ENCODE assay signal across 10 mouse cellular contexts in genomic region chr7:100014123-100014600, GRCm38 (mm10). TPM values are rescaled to one million over a fixed set of nuclear protein-coding genes. Genes with fewer than 3 reads are reported as not detected.
DNase-seq lines count a peak whose midpoint lies in the region; ATAC-seq and TF ChIP-seq lines count a peak whose summit lies in the region.
"Had no signal": no experiment of that assay in that cellular context is flagged by ENCODE, and none has a peak within 500 bp of the region (broad histone marks: within the 10 kb centered on the region; RNA-seq: fewer than 3 reads in every experiment).

No protein-coding gene starts in this region.

- H3K4me1 ChIP-seq in hindbrain, postnatal 0 days (ENCODE audit: insufficient read depth, low read length) = peaks cover 7% of the 10 kb centered on the region; the same call in 1 of the 2 replicates
- no peaks in the 10 kb centered on the region for H3K4me1 ChIP-seq in hindbrain, embryonic 11.5 days (replicated peaks; ENCODE audit: control insufficient read depth, insufficient read depth, low read length)
- H3K4me1 ChIP-seq: midbrain, embryonic 12.5 days had no signal

- no peak overlapping the region for H3K9ac ChIP-seq in hindbrain, postnatal 0 days (replicated peaks; ENCODE audit: low read length)
- no peak overlapping the region for H3K9ac ChIP-seq in hindbrain, embryonic 11.5 days (ENCODE audit: low read depth, low read length)
- H3K9ac ChIP-seq: heart, embryonic 13.5 days; midbrain, embryonic 12.5 days had no signal

- ATAC-seq in hindbrain, postnatal 0 days = no peak
- no peak for ATAC-seq in hindbrain, embryonic 11.5 days (ENCODE audit: low FRiP score)

- no peak overlapping the region for H3K4me3 ChIP-seq in hindbrain, postnatal 0 days (ENCODE audit: low read length)
- H3K4me3 ChIP-seq in hindbrain, embryonic 11.5 days (ENCODE audit: low read depth, low read length) = no peak overlapping the region
- H3K4me3 ChIP-seq: heart, embryonic 13.5 days; midbrain, embryonic 12.5 days had no signal

- H3K27me3 ChIP-seq in hindbrain, postnatal 0 days (ENCODE audit: insufficient read depth, low read length) = 0 out of 2 replicates have a peak, but pooled peaks cover 1% of the 10 kb centered on the region
- peaks cover 2% of the 10 kb centered on the region; the same call in 1 of the 2 replicates for H3K27me3 ChIP-seq in hindbrain, embryonic 11.5 days (ENCODE audit: control insufficient read depth, insufficient read depth, low read length)

- H3K4me2 ChIP-seq in hindbrain, postnatal 0 days (ENCODE audit: low read depth, low read length) = no peak overlapping the region
- no peak overlapping the region for H3K4me2 ChIP-seq in hindbrain, embryonic 11.5 days (replicated peaks; ENCODE audit: low read depth, low read length)
- H3K4me2 ChIP-seq: heart, embryonic 13.5 days; midbrain, embryonic 12.5 days had no signal

- 37% methylated on average over 8 of the region's 8 CpGs for WGBS in hindbrain, postnatal 0 days
- WGBS in hindbrain, embryonic 11.5 days = 54% methylated on average over 8 of the region's 8 CpGs

- intact Hi-C loops in left cerebral cortex, postnatal 14 days (cut with DNase I) = no loop called here

- no peak overlapping the region for H3K27ac ChIP-seq in hindbrain, postnatal 0 days
- no peak overlapping the region for H3K27ac ChIP-seq in hindbrain, embryonic 11.5 days (ENCODE audit: low read depth, low read length)
- H3K27ac ChIP-seq: heart, embryonic 13.5 days; midbrain, embryonic 12.5 days had no signal

- H3K9me3 ChIP-seq in hindbrain, postnatal 0 days (ENCODE audit: low read length) = no peaks in the 10 kb centered on the region
- no peaks in the 10 kb centered on the region for H3K9me3 ChIP-seq in hindbrain, embryonic 11.5 days (ENCODE audit: control insufficient read depth, low read length)
- H3K9me3 ChIP-seq: heart, embryonic 13.5 days; midbrain, embryonic 12.5 days had no signal

- no peak for TF ChIP-seq CTCF in hindbrain, postnatal 0 days (IDR thresholded peaks at IDR 0.05; ENCODE audit: low read depth)

- DNase-seq in hindbrain, postnatal 0 days (ENCODE audit: low spot score) = peak; percentile 20
- DNase-seq in hindbrain, embryonic 11.5 days (ENCODE audit: low spot score) = no peak
- DNase-seq in adrenal gland, postnatal 25 days = peak; percentile 48
- peak; percentile 29 for DNase-seq in gastrocnemius, postnatal 10 days
- peak; percentile 43 for DNase-seq in lung, postnatal 25 days (ENCODE audit: low spot score)
- no peak for DNase-seq in layer of hippocampus, postnatal 25 days (ENCODE audit: extremely low spot score in 1 of 2, low spot score in 1 of 2)
- DNase-seq in liver = no peak
- DNase-seq in left cerebral cortex, postnatal 14 days (ENCODE audit: low spot score in 2 of 2) = no peak

- H3K36me3 ChIP-seq in hindbrain, postnatal 0 days (ENCODE audit: insufficient read depth, low read length) = no peaks in the 10 kb centered on the region
- no peaks in the 10 kb centered on the region for H3K36me3 ChIP-seq in hindbrain, embryonic 11.5 days (ENCODE audit: control insufficient read depth, insufficient read depth, low read length)
- H3K36me3 ChIP-seq: heart, embryonic 13.5 days; midbrain, embryonic 12.5 days had no signal

RNA-seq across cellular contexts. Expression of gene Chrdl2, which starts 8.2 kb away (rescaled TPM):
- 0.43 and 1.8 TPM in 2 replicates for total RNA-seq in hindbrain, postnatal 0 days (2014; rRNA removed)
- polyA plus RNA-seq in hindbrain, postnatal 0 days (2015; fragmentation: Nextera tagmentation; extraction: Ambion mirVana) = 1.8 and 2.2 TPM in 2 replicates
- 0.32 TPM in 1 of 2 replicates, not detected in the other for polyA plus RNA-seq in hindbrain, embryonic 11.5 days (2014; fragmentation: Nextera tagmentation; extraction: Ambion mirVana)
- not detected in 2 replicates for total RNA-seq in adrenal gland, postnatal 25 days (2021)
- 1 to 10 TPM; 2.5 to 3.3 TPM for total RNA-seq in gastrocnemius, postnatal 10 days (2021)
- total RNA-seq in layer of hippocampus, postnatal 25 days (2021) = under 1 TPM; 0.15 to 0.38 TPM
- total RNA-seq in left cerebral cortex, postnatal 14 days (2021) = under 1 TPM in 1 of 2 experiments, not detected in 1; 0.32 TPM
- polyA plus RNA-seq: midbrain, embryonic 12.5 days had no signal

RNA-seq across cellular contexts. Expression of gene Rnf169, which starts 33.9 kb away (rescaled TPM):
- 13.9 and 14.2 TPM in 2 replicates for total RNA-seq in hindbrain, postnatal 0 days (2014; rRNA removed)
- 2.6 and 2.7 TPM in 2 replicates for polyA plus RNA-seq in hindbrain, postnatal 0 days (2015; fragmentation: Nextera tagmentation; extraction: Ambion mirVana)
- polyA plus RNA-seq in hindbrain, embryonic 11.5 days (2014; fragmentation: Nextera tagmentation; extraction: Ambion mirVana) = 6.9 and 8.4 TPM in 2 replicates
- 16.8 and 19.8 TPM in 2 replicates for total RNA-seq in adrenal gland, postnatal 25 days (2021)
- total RNA-seq in gastrocnemius, postnatal 10 days (2021) = 10 to 100 TPM in 1 of 2 experiments, 1 to 10 TPM in 1; 9.2 to 10.5 TPM
- total RNA-seq in layer of hippocampus, postnatal 25 days (2021) = 10 to 100 TPM; 24.0 to 25.5 TPM
- total RNA-seq in left cerebral cortex, postnatal 14 days (2021) = 10 to 100 TPM; 39.3 to 52.1 TPM

Comparison
In these comparisons a context has a peak if more than half of its experiments do, and no peak if none do; other contexts are left out.
1. DNase-seq: peak in hindbrain, postnatal 0 days (single experiment), adrenal gland, postnatal 25 days (single experiment), gastrocnemius, postnatal 10 days (single experiment) and lung, postnatal 25 days (single experiment); none in hindbrain, embryonic 11.5 days (single experiment), layer of hippocampus, postnatal 25 days (0 of 2), liver (single experiment) and left cerebral cortex, postnatal 14 days (0 of 2).